Mouse (Mus musculus): Measurements from ENCODE around the gene Tnfrsf14. TPM values are rescaled to one million over a fixed set of nuclear protein-coding genes. Genes with fewer than 3 reads are reported as not detected.

Tnfrsf14 gene
- polyA plus RNA-seq, 2 experiments = 37.0 to 122 TPM

DNA sequence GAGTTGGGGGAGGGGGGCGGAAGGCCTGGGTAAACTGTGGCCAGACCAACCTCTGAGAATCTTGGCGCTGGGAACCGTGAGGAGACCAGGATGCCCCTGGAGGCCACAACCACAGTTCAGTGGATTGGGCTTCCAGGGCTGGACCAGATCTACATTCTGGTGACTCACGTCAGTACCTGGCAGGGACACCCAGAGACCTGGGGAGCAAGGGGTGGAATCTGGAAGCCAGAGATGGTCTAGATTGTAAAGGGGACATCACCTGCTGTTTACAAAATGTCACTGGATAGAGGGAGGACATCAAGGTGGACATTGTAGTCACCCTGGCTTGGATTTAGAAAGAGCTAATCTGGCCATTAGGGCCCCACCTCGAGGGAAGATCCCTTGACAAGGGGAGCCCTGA is 32.8 kb downstream of the Tnfrsf14 start:
- Histone ChIP-seq H3K9me3 (ENCODE audit: control insufficient read depth, low read length) (no peaks in the 10 kb centered on the region), H3K27me3 (ENCODE audit: control insufficient read depth, insufficient read depth, low read length) (no peaks in the 10 kb centered on the region; the same call in 1 of the 2 replicates), H3K4me1 (replicated peaks; ENCODE audit: control insufficient read depth in 2 of 2, insufficient read depth in 2 of 2, low read length in 1 of 2) (peaks cover 5 to 9% of the 10 kb centered on the region in 2 experiments; a peak in 3 of 4 replicates), H3K27ac (no peak overlapping the region), H3K4me3 (ENCODE audit: insufficient read depth in 1 of 2, low read depth in 2 of 2, low read length in 2 of 2) (no peak overlapping the region), H3K36me3 (replicated peaks; ENCODE audit: control insufficient read depth, insufficient read depth, low read depth) (no peaks in the 10 kb centered on the region), H3K9ac (replicated peaks) (no peak overlapping the region), H3K4me2 (ENCODE audit: low read depth) (no peak overlapping the region)
- 56% methylated on average over 5 of the region's 5 CpGs for WGBS (ENCODE audit: insufficient replicate concordance)
- no peak for ATAC-seq (ENCODE audit: insufficient read depth)
- no peak for DNase-seq (ENCODE audit: low read depth in 3 of 3, low spot score in 3 of 3)
- TF ChIP-seq EP300 (IDR thresholded peaks at IDR 0.05; ENCODE audit: low read depth) = no peak
- no peak for TF ChIP-seq CTCF (IDR thresholded peaks at IDR 0.05; ENCODE audit: low read depth)

- no peak for TF ChIP-seq CTCF (IDR thresholded peaks at IDR 0.05; ENCODE audit: low read depth)
- TF ChIP-seq EP300 (IDR thresholded peaks at IDR 0.05; ENCODE audit: low read depth) = no peak
- no peak overlapping the region for H3K9ac ChIP-seq (replicated peaks)
- no peak overlapping the region for H3K27ac ChIP-seq
- H3K4me2 ChIP-seq (ENCODE audit: low read depth) = no peak overlapping the region
- H3K27me3 ChIP-seq (ENCODE audit: control insufficient read depth, insufficient read depth, low read length) = no peaks in the 10 kb centered on the region; the same call in 1 of the 2 replicates
- WGBS (ENCODE audit: insufficient replicate concordance) = 75% methylated on average over 14 of the region's 14 CpGs
- H3K9me3 ChIP-seq (ENCODE audit: control insufficient read depth, low read length) = no peaks in the 10 kb centered on the region
- no peak for DNase-seq (ENCODE audit: low read depth in 3 of 3, low spot score in 3 of 3)
- no peaks in the 10 kb centered on the region for H3K4me1 ChIP-seq (replicated peaks; ENCODE audit: control insufficient read depth in 2 of 2, insufficient read depth in 2 of 2, low read length in 1 of 2)
- no peak for ATAC-seq (ENCODE audit: insufficient read depth)
- no peaks in the 10 kb centered on the region for H3K36me3 ChIP-seq (replicated peaks; ENCODE audit: control insufficient read depth, insufficient read depth, low read depth)
- H3K4me3 ChIP-seq (ENCODE audit: insufficient read depth in 1 of 2, low read depth in 2 of 2, low read length in 2 of 2) = no peak overlapping the region
Measured at GRCm38 (mm10) chr4:154890887-154891286, 37.5 kb downstream of the Tnfrsf14 start.

- Histone ChIP-seq H3K27ac (no peak overlapping the region), H3K4me1 (replicated peaks; ENCODE audit: control insufficient read depth in 2 of 2, insufficient read depth in 2 of 2, low read length in 1 of 2) (peaks cover under 1 to 3% of the 10 kb centered on the region in 2 experiments), H3K9ac (replicated peaks) (no peak overlapping the region), H3K9me3 (ENCODE audit: control insufficient read depth, low read length) (no peaks in the 10 kb centered on the region), H3K4me2 (ENCODE audit: low read depth) (no peak overlapping the region), H3K4me3 (ENCODE audit: insufficient read depth in 1 of 2, low read depth in 2 of 2, low read length in 2 of 2) (no peak overlapping the region), H3K27me3 (ENCODE audit: control insufficient read depth, insufficient read depth, low read length) (peaks cover 6% of the 10 kb centered on the region), H3K36me3 (replicated peaks; ENCODE audit: control insufficient read depth, insufficient read depth, low read depth) (no peaks in the 10 kb centered on the region)
- ATAC-seq (ENCODE audit: insufficient read depth) (no peak), DNase-seq (ENCODE audit: low read depth in 3 of 3, low spot score in 3 of 3) (no peak)
- 68% methylated on average over 15 of the region's 15 CpGs for WGBS (ENCODE audit: insufficient replicate concordance)
- TF ChIP-seq EP300 (IDR thresholded peaks at IDR 0.05; ENCODE audit: low read depth) = no peak
- no peak for TF ChIP-seq CTCF (IDR thresholded peaks at IDR 0.05; ENCODE audit: low read depth)
Measured at GRCm38 (mm10) chr4:154887593-154888250, 40.6 kb downstream of the Tnfrsf14 start.

GRCm38 (mm10) chr4:154886876-154887592 is 41.3 kb downstream of the Tnfrsf14 start:
- H3K27ac ChIP-seq = no peak overlapping the region
- TF ChIP-seq EP300 (IDR thresholded peaks at IDR 0.05; ENCODE audit: low read depth) (no peak), CTCF (IDR thresholded peaks at IDR 0.05; ENCODE audit: low read depth) (no peak)
- H3K9ac ChIP-seq (replicated peaks) = no peak overlapping the region
- H3K36me3 ChIP-seq (replicated peaks; ENCODE audit: control insufficient read depth, insufficient read depth, low read depth) = no peaks in the 10 kb centered on the region
- H3K27me3 ChIP-seq (ENCODE audit: control insufficient read depth, insufficient read depth, low read length) = peaks cover 6% of the 10 kb centered on the region
- no peak for DNase-seq (ENCODE audit: low read depth in 3 of 3, low spot score in 3 of 3)
- H3K4me2 ChIP-seq (ENCODE audit: low read depth) = no peak overlapping the region
- H3K9me3 ChIP-seq (ENCODE audit: control insufficient read depth, low read length) = no peaks in the 10 kb centered on the region
- H3K4me3 ChIP-seq (ENCODE audit: insufficient read depth in 1 of 2, low read depth in 2 of 2, low read length in 2 of 2) = no peak overlapping the region
- peaks cover 7 to 8% of the 10 kb centered on the region in 2 experiments for H3K4me1 ChIP-seq (replicated peaks; ENCODE audit: control insufficient read depth in 2 of 2, insufficient read depth in 2 of 2, low read length in 1 of 2)
- WGBS (ENCODE audit: insufficient replicate concordance) = 55% methylated on average over 13 of the region's 13 CpGs
- no peak for ATAC-seq (ENCODE audit: insufficient read depth)

DNA sequence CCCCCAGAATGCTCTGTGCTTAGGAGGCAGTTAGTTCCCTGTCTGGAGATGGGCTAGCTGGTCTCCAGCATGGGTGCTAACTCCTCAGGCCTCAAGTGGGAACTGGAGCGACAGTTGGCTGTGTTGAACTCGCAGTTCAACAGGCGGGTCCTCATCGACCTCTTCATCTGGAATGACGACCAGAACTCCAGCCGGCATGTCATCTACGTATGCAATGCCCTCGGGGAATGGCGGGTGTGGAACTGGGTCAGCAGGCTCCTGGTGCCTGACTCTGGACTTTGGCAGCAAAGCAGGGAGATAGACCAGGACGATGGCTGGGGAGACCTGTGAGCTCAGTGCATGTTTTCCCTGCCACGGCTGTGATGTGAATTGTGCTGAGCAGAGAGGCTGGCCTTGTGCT is 42.9 kb downstream of the Tnfrsf14 start:
- peaks cover 6% of the 10 kb centered on the region for H3K27me3 ChIP-seq (ENCODE audit: control insufficient read depth, insufficient read depth, low read length)
- whole genome bisulfite sequencing (ENCODE audit: insufficient replicate concordance) = 70% methylated on average over 11 of the region's 11 CpGs

More for the DNA sequence above, 42.9 kb downstream of the Tnfrsf14 start:
- DNase-seq (ENCODE audit: low read depth in 3 of 3, low spot score in 3 of 3) = no peak
- H3K4me3 ChIP-seq (ENCODE audit: insufficient read depth in 1 of 2, low read depth in 2 of 2, low read length in 2 of 2) = no peak overlapping the region
- H3K36me3 ChIP-seq (replicated peaks; ENCODE audit: control insufficient read depth, insufficient read depth, low read depth) = no peaks in the 10 kb centered on the region
- ATAC-seq (ENCODE audit: insufficient read depth) = no peak
- TF ChIP-seq EP300 (IDR thresholded peaks at IDR 0.05; ENCODE audit: low read depth) = no peak
- no peak for TF ChIP-seq CTCF (IDR thresholded peaks at IDR 0.05; ENCODE audit: low read depth)
- H3K9ac ChIP-seq (replicated peaks) = no peak overlapping the region
- peaks cover 22 to 24% of the 10 kb centered on the region in 2 experiments for H3K4me1 ChIP-seq (replicated peaks; ENCODE audit: control insufficient read depth in 2 of 2, insufficient read depth in 2 of 2, low read length in 1 of 2)
- no peaks in the 10 kb centered on the region for H3K9me3 ChIP-seq (ENCODE audit: control insufficient read depth, low read length)
- no peak overlapping the region for H3K4me2 ChIP-seq (ENCODE audit: low read depth)
- no peak overlapping the region for H3K27ac ChIP-seq
